Mouse (Mus musculus) A20 (cell line): ENCODE results near the gene Ppp2r2c.
A peak's percentile ranks its signal among the peaks of the same experiment; 100 is the strongest.
"Not testable (repeated sequence)": the region's sequence is repeated elsewhere in the genome, so short reads cannot be mapped to it uniquely, and the experiment has no call there.

Experiments used
- DNase-seq: peaks from one replicate; pipeline ENCODE4 v3.0.0-alpha.2; 2011; ENCODE audit warnings: low read depth, low spot score

Ppp2r2c gene

GRCm38 (mm10) chr5:36929376-36929775 lies 61.1 kb downstream of the Ppp2r2c start:
- DNase-seq, result no peak

- DNase-seq, result no peak
Measured at GRCm38 (mm10) chr5:36933383-36933782, 65.1 kb downstream of the Ppp2r2c start.

GRCm38 (mm10) chr5:36935486-36936473 lies 67.5 kb downstream of the Ppp2r2c start:
- no peak for DNase-seq

- peak; percentile 37 for DNase-seq
Measured at GRCm38 (mm10) chr5:36936548-36936947, 68.2 kb downstream of the Ppp2r2c start.

GRCm38 (mm10) chr5:36938021-36938420 lies 69.7 kb downstream of the Ppp2r2c start:
- DNase-seq, result no peak

GRCm38 (mm10) chr5:36938991-36939390 lies 70.7 kb downstream of the Ppp2r2c start:
- not testable (repeated sequence) for DNase-seq

GRCm38 (mm10) chr5:36942446-36942845 lies 74.1 kb downstream of the Ppp2r2c start:
- no peak for DNase-seq

- peak; percentile 51 for DNase-seq
Measured at GRCm38 (mm10) chr5:36944552-36944951, 76.2 kb downstream of the Ppp2r2c start.

GRCm38 (mm10) chr5:36945102-36945701 lies 76.9 kb downstream of the Ppp2r2c start:
- DNase-seq, result peak; percentile 82

- DNase-seq, result no peak
Measured at GRCm38 (mm10) chr5:36945713-36946112, 77.4 kb downstream of the Ppp2r2c start.

- DNase-seq, result peak; percentile 81
Measured at GRCm38 (mm10) chr5:36946445-36946844, 78.1 kb downstream of the Ppp2r2c start.

- DNase-seq, result peak; percentile 79
Measured at GRCm38 (mm10) chr5:36948831-36949230, 80.5 kb downstream of the Ppp2r2c start.

GRCm38 (mm10) chr5:36950871-36951270 lies 82.6 kb downstream of the Ppp2r2c start:
- DNase-seq, result peak; percentile 25

- no peak for DNase-seq
Measured at GRCm38 (mm10) chr5:36952311-36952710, 84.0 kb downstream of the Ppp2r2c start.

GRCm38 (mm10) chr5:36955366-36955765 lies 87.1 kb downstream of the Ppp2r2c start:
- peak; percentile 56 for DNase-seq

- peak; percentile 71 for DNase-seq
Measured at GRCm38 (mm10) chr5:36958837-36959236, 90.5 kb downstream of the Ppp2r2c start.

GRCm38 (mm10) chr5:36960501-36960900 lies 92.2 kb downstream of the Ppp2r2c start:
- no peak for DNase-seq

- DNase-seq, result no peak
Measured at GRCm38 (mm10) chr5:36971587-36971986, 103.3 kb downstream of the Ppp2r2c start.

- DNase-seq, result no peak
Measured at GRCm38 (mm10) chr5:36975336-36975735, 107.0 kb downstream of the Ppp2r2c start.

GRCm38 (mm10) chr5:36977809-36978208 lies 109.5 kb downstream of the Ppp2r2c start:
- no peak for DNase-seq

GRCm38 (mm10) chr5:36979001-36979400 lies 110.7 kb downstream of the Ppp2r2c start:
- DNase-seq, result no peak

GRCm38 (mm10) chr5:36979631-36980030 lies 111.3 kb downstream of the Ppp2r2c start:
- DNase-seq, result no peak

- no peak for DNase-seq
Measured at GRCm38 (mm10) chr5:36982271-36982670, 114.0 kb downstream of the Ppp2r2c start.
